Mouse (Mus musculus) kidney, adult 2 months (tissue): ENCODE measurements around the gene Btd. TPM values are rescaled to one million over a fixed set of nuclear protein-coding genes. Genes with fewer than 3 reads are reported as not detected.
A peak's percentile ranks its signal among the peaks of the same experiment; 100 is the strongest.

Experiments
- DNase-seq: peaks from one replicate; pipeline ENCODE4 v3.0.0; 2021
- H3K27ac ChIP-seq: fragments of 200-500 bp; 2 replicates; pipeline ENCODE4 v1.5.1; 2012; ENCODE audit warnings: low read depth, low read length, control low read depth, inconsistent platforms; ENCODE audit not compliant: insufficient read depth
- H3K27me3 ChIP-seq: fragments of 200-500 bp; replicated peaks from 2 replicates; pipeline ENCODE4 v1.6.1; 2012; ENCODE audit warnings: mild to moderate bottlenecking, moderate library complexity, low read length, inconsistent platforms; ENCODE audit not compliant: control insufficient read depth, insufficient read depth
- H3K36me3 ChIP-seq: fragments of 200-500 bp; 2 replicates; pipeline ENCODE4 v1.6.1; 2012; ENCODE audit warnings: mild to moderate bottlenecking, moderate library complexity, low read length, inconsistent platforms; ENCODE audit not compliant: control insufficient read depth, insufficient read depth
- H3K4me1 ChIP-seq: fragments of 200-500 bp; 2 replicates; pipeline ENCODE4 v1.6.1; 2011; ENCODE audit warnings: low read length; ENCODE audit not compliant: control insufficient read depth, insufficient read depth
- H3K4me3 ChIP-seq: fragments of 200-500 bp; 2 replicates; pipeline ENCODE4 v1.5.1; 2011; ENCODE audit warnings: mild to moderate bottlenecking, low read depth, low read length, control low read depth; ENCODE audit not compliant: insufficient read depth
- CTCF ChIP-seq: fragments of 200-500 bp; conservative IDR thresholded peaks from 2 replicates; pipeline ENCODE4 v1.5.1; 2011; ENCODE audit warnings: low read depth, mild to moderate bottlenecking, control low read depth, low read length, moderate library complexity, mixed read lengths; ENCODE audit not compliant: insufficient read depth, insufficient read length
- POLR2A ChIP-seq: fragments of 200-500 bp; IDR thresholded peaks from one replicate; pipeline ENCODE4 v1.6.1; 2011; ENCODE audit warnings: low read depth, low read length, control low read depth
- WGBS: fragments of 180-500 bp; shearing (Covaris S2); methylation state at CpG from one replicate; pipeline ENCODE4 v1.1.7; 2018; 5-methylcytosine and 5-hydroxymethylcytosine counted together
- polyA plus RNA-seq: library from polyadenylated mRNA; depleted of rRNA; stranded (reverse); fragments of >200 nt; gene quantifications from 2 replicates; pipeline ENCODE4 v1.2.3, GENCODE M21; 2012

The Btd gene
- polyA plus RNA-seq, 1 experiment, result 119 TPM

GRCm38 (mm10) chr14:31645920-31646319 lies 5.1 kb downstream of the Btd start:
- H3K36me3 ChIP-seq, result no peaks in the 10 kb centered on the region
- no peak for TF ChIP-seq CTCF
- TF ChIP-seq POLR2A, result no peak
- H3K27me3 ChIP-seq, result no peaks in the 10 kb centered on the region
- peaks cover 21% of the 10 kb centered on the region; the same call in 1 of the 2 replicates for H3K4me1 ChIP-seq
- DNase-seq, result no peak
- no peak overlapping the region for H3K27ac ChIP-seq
- H3K4me3 ChIP-seq, result no peak overlapping the region
- 90% methylated on average over 7 of the region's 7 CpGs for WGBS

GRCm38 (mm10) chr14:31647991-31648390 lies 7.2 kb downstream of the Btd start:
- peaks cover 8% of the 10 kb centered on the region; the same call in 1 of the 2 replicates for H3K4me1 ChIP-seq
- H3K27ac ChIP-seq, result no peak overlapping the region
- no peak for DNase-seq
- no peak for TF ChIP-seq POLR2A
- no peak for TF ChIP-seq CTCF
- H3K4me3 ChIP-seq, result no peak overlapping the region
- no peaks in the 10 kb centered on the region for H3K27me3 ChIP-seq
- H3K36me3 ChIP-seq, result no peaks in the 10 kb centered on the region
- WGBS, result 77% methylated on average over 10 of the region's 10 CpGs

GRCm38 (mm10) chr14:31650347-31650746 lies 9.5 kb downstream of the Btd start:
- H3K4me1 ChIP-seq, result peaks cover 3% of the 10 kb centered on the region; the same call in 1 of the 2 replicates
- WGBS, result over 99% methylated on average over 3 of the region's 3 CpGs
- TF ChIP-seq CTCF, result 0 out of 2 replicates have a peak, but pooled peaks have one; percentile 3
- TF ChIP-seq POLR2A, result no peak
- no peaks in the 10 kb centered on the region for H3K36me3 ChIP-seq
- DNase-seq, result no peak
- no peak overlapping the region for H3K4me3 ChIP-seq
- H3K27me3 ChIP-seq, result no peaks in the 10 kb centered on the region
- no peak overlapping the region for H3K27ac ChIP-seq

- peaks cover 3% of the 10 kb centered on the region; the same call in 1 of the 2 replicates for H3K4me1 ChIP-seq
- WGBS, result 52% methylated on average over 7 of the region's 7 CpGs
These were observed 10.4 kb downstream of the Btd start for GRCm38 (mm10) chr14:31651206-31651605.

GRCm38 (mm10) chr14:31652106-31652505 lies 11.3 kb downstream of the Btd start:
- no peaks in the 10 kb centered on the region for H3K27me3 ChIP-seq
- TF ChIP-seq POLR2A (no peak), CTCF (no peak)
- no peak overlapping the region for H3K4me3 ChIP-seq
- whole genome bisulfite sequencing, result 59% methylated on average over 5 of the region's 5 CpGs
- no peaks in the 10 kb centered on the region for H3K36me3 ChIP-seq
- H3K27ac ChIP-seq, result no peak overlapping the region
- no peak for DNase-seq
- H3K4me1 ChIP-seq, result peaks cover 3% of the 10 kb centered on the region; the same call in 1 of the 2 replicates

More at GRCm38 (mm10) chr14:31651206-31651605, 10.4 kb downstream of the Btd start:
- no peak overlapping the region for H3K4me3 ChIP-seq
- TF ChIP-seq POLR2A (no peak), CTCF (no peak)
- H3K27me3 ChIP-seq, result no peaks in the 10 kb centered on the region
- H3K27ac ChIP-seq, result no peak overlapping the region
- DNase-seq, result no peak
- no peaks in the 10 kb centered on the region for H3K36me3 ChIP-seq

DNA sequence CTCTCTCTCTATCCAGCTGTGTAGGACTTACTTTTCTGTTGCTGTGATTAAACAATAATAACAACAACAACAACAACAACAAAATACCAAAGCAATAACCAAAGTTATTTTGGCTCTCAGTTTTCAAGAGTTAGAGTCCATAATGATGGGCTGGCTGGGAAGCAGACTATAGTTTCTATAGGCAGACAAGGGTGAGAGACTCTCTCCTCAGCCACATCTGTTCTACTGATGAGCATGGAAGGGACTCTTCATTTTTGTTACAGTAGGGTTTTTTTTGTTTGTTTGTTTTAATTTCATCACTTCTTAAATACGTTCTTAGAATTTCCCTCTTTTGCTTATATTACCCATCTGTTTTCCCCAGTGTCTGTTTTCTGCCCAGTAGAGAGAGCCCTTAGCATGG lies 11.8 kb downstream of the Btd start:
- H3K4me3 ChIP-seq, result no peak overlapping the region
- no peak overlapping the region for H3K27ac ChIP-seq
- WGBS, result 94% methylated on average over 1 of the region's 1 CpGs
- no peak for DNase-seq
- peaks cover 7% of the 10 kb centered on the region; the same call in 1 of the 2 replicates for H3K4me1 ChIP-seq
- no peak for TF ChIP-seq POLR2A
- TF ChIP-seq CTCF, result no peak
- H3K27me3 ChIP-seq, result no peaks in the 10 kb centered on the region
- no peaks in the 10 kb centered on the region for H3K36me3 ChIP-seq

- TF ChIP-seq CTCF, result no peak
- TF ChIP-seq POLR2A, result no peak
- Histone ChIP-seq H3K4me3 (no peak overlapping the region), H3K36me3 (no peaks in the 10 kb centered on the region), H3K4me1 (peaks cover 12% of the 10 kb centered on the region), H3K27ac (no peak overlapping the region), H3K27me3 (no peaks in the 10 kb centered on the region)
- no peak for DNase-seq
- WGBS, result 79% methylated on average over 14 of the region's 14 CpGs
These were observed 12.5 kb downstream of the Btd start for GRCm38 (mm10) chr14:31653101-31653875.

GRCm38 (mm10) chr14:31654816-31655215 lies 14.0 kb downstream of the Btd start:
- H3K4me1 ChIP-seq, result peaks cover 27% of the 10 kb centered on the region
- peak; percentile 63 for DNase-seq
- no peak overlapping the region for H3K27ac ChIP-seq
- TF ChIP-seq CTCF, result no peak
- TF ChIP-seq POLR2A, result no peak
- 45% methylated on average over 5 of the region's 5 CpGs for WGBS
- H3K27me3 ChIP-seq, result no peaks in the 10 kb centered on the region
- no peaks in the 10 kb centered on the region for H3K36me3 ChIP-seq
- no peak overlapping the region for H3K4me3 ChIP-seq
